Mouse (Mus musculus): Measurements from ENCODE around the gene Inhbc.

GRCm38 (mm10) chr10:127312858-127313257 is 57.4 kb downstream of the Inhbc start:
- TF ChIP-seq CTCF (IDR thresholded peaks at IDR 0.05; ENCODE audit: insufficient read depth, low read depth, low read length) (no peak), POLR2A (IDR thresholded peaks at IDR 0.05; ENCODE audit: insufficient read depth, low read depth, low read length) (no peak)
